ENCODE assay signal across 10 mouse cellular contexts in the genomic region with DNA sequence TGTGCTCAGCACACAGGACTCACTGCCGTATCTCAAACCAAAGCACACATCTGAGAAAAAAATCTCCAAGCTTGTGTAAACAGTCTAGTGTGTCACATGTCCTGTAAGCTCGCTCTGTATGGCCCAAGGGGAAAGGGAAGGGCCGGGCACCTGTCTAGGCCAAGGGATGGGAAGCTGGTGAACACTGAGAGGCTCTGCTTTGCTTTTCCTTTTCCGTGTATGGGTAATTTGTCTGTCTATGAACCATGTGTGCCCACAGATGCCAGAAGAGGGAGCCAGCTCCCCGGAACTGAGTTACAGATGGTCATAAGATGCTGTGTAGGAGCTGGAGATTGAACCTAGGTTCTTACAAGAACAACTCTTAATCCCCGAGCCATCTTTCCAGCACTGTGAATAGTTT. TPM values are rescaled to one million over a fixed set of nuclear protein-coding genes. Genes with fewer than 3 reads are reported as not detected.
DNase-seq lines count a peak whose midpoint lies in the region; ATAC-seq and TF ChIP-seq lines count a peak whose summit lies in the region.
"Had no signal": no experiment of that assay in that cellular context is flagged by ENCODE, and none has a peak within 500 bp of the region (broad histone marks: within the 10 kb centered on the region; RNA-seq: fewer than 3 reads in every experiment).

No protein-coding gene starts in this region.

- no peak overlapping the region for H3K27ac ChIP-seq in hindbrain, postnatal 0 days
- no peak overlapping the region for H3K27ac ChIP-seq in hindbrain, embryonic 12.5 days
- H3K27ac ChIP-seq in kidney, postnatal 0 days: no peak overlapping the region

- H3K4me3 ChIP-seq in hindbrain, postnatal 0 days (ENCODE audit: low read length): no peak overlapping the region
- H3K4me3 ChIP-seq in hindbrain, embryonic 12.5 days: no peak overlapping the region
- H3K4me3 ChIP-seq in kidney, postnatal 0 days (replicated peaks; ENCODE audit: low read depth, low read length): no peak overlapping the region
- H3K4me3 ChIP-seq: myocyte had no signal

- DNase-seq in hindbrain, postnatal 0 days (ENCODE audit: low spot score): peak; percentile 15
- peak; percentile 62 for DNase-seq in CD4-positive, CD25-positive, alpha-beta regulatory T cell, adult 2 months (ENCODE audit: low read depth, low spot score)
- peak; percentile 54 for DNase-seq in kidney, postnatal 0 days (ENCODE audit: low spot score)
- peak; percentile 86 for DNase-seq in lung, postnatal 36 days
- DNase-seq in gastrocnemius, postnatal 4 days (ENCODE audit: low spot score in 2 of 2): no peak
- DNase-seq in cerebellum, adult 11-12 months: no peak

- peak; percentile 49 for TF ChIP-seq CTCF in hindbrain, postnatal 0 days (IDR thresholded peaks at IDR 0.05; ENCODE audit: low read depth)
- TF ChIP-seq CTCF in kidney, postnatal 0 days (IDR thresholded peaks at IDR 0.05; ENCODE audit: low read depth): peak; percentile 60

- no peak overlapping the region for H3K9ac ChIP-seq in hindbrain, postnatal 0 days (replicated peaks; ENCODE audit: low read length)
- H3K9ac ChIP-seq in hindbrain, embryonic 12.5 days: no peak overlapping the region
- no peak overlapping the region for H3K9ac ChIP-seq in kidney, postnatal 0 days (ENCODE audit: low read depth, low read length)

- no peaks in the 10 kb centered on the region for H3K4me1 ChIP-seq in hindbrain, postnatal 0 days (ENCODE audit: insufficient read depth, low read length)
- H3K4me1 ChIP-seq in hindbrain, embryonic 12.5 days: no peaks in the 10 kb centered on the region
- H3K4me1 ChIP-seq in kidney, postnatal 0 days (replicated peaks; ENCODE audit: insufficient read depth, low read length): no peaks in the 10 kb centered on the region

- WGBS in hindbrain, postnatal 0 days: 76% methylated on average over 6 of the region's 6 CpGs
- WGBS in hindbrain, embryonic 12.5 days: 82% methylated on average over 6 of the region's 6 CpGs
- WGBS in kidney, postnatal 0 days: 69% methylated on average over 6 of the region's 6 CpGs

- H3K9me3 ChIP-seq in hindbrain, postnatal 0 days (ENCODE audit: low read length): no peaks in the 10 kb centered on the region
- H3K9me3 ChIP-seq in hindbrain, embryonic 12.5 days (replicated peaks): no peaks in the 10 kb centered on the region
- no peaks in the 10 kb centered on the region for H3K9me3 ChIP-seq in kidney, postnatal 0 days (replicated peaks; ENCODE audit: low read length)

- no peak overlapping the region for H3K4me2 ChIP-seq in hindbrain, postnatal 0 days (ENCODE audit: low read depth, low read length)
- H3K4me2 ChIP-seq in hindbrain, embryonic 12.5 days (replicated peaks): no peak overlapping the region
- H3K4me2 ChIP-seq in kidney, postnatal 0 days (ENCODE audit: low read length): no peak overlapping the region

- H3K36me3 ChIP-seq in hindbrain, postnatal 0 days (ENCODE audit: insufficient read depth, low read length): peaks cover 62% of the 10 kb centered on the region
- peaks cover 90% of the 10 kb centered on the region for H3K36me3 ChIP-seq in hindbrain, embryonic 12.5 days
- H3K36me3 ChIP-seq in kidney, postnatal 0 days (ENCODE audit: insufficient read depth, low read length): peaks cover 56% of the 10 kb centered on the region

- no peaks in the 10 kb centered on the region for H3K27me3 ChIP-seq in hindbrain, postnatal 0 days (ENCODE audit: insufficient read depth, low read length)
- H3K27me3 ChIP-seq in hindbrain, embryonic 12.5 days: no peaks in the 10 kb centered on the region
- no peaks in the 10 kb centered on the region for H3K27me3 ChIP-seq in kidney, postnatal 0 days (ENCODE audit: insufficient read depth, low read length)

- 0 out of 2 replicates have a peak, but pooled peaks have one; percentile 18 for ATAC-seq in hindbrain, postnatal 0 days
- no peak for ATAC-seq in hindbrain, embryonic 12.5 days (ENCODE audit: low FRiP score)
- ATAC-seq in activated CD4-positive, CD25-positive, alpha-beta regulatory T cell, adult 4 months: peak; percentile 32
- ATAC-seq in kidney, postnatal 0 days (replicated peaks; ENCODE audit: low FRiP score, low read depth): no peak

RNA-seq across cellular contexts. Expression of gene Usp39, which starts 18.7 kb away (rescaled TPM):
- 59.3 and 64.6 TPM in 2 replicates for total RNA-seq in hindbrain, postnatal 0 days (2014; rRNA removed)
- 33.1 and 34.1 TPM in 2 replicates for polyA plus RNA-seq in hindbrain, postnatal 0 days (2015; fragmentation: Nextera tagmentation; extraction: Ambion mirVana)
- 56.4 and 57.9 TPM in 2 replicates for polyA plus RNA-seq in hindbrain, embryonic 12.5 days (2016; fragmentation: Nextera tagmentation; extraction: Ambion mirVana)
- polyA plus RNA-seq in activated CD4-positive, CD25-positive, alpha-beta regulatory T cell, adult 4 months (2017; shearing (Covaris generic)): 10 to 100 TPM; 21.3 to 26.5 TPM
- polyA plus RNA-seq in kidney, postnatal 0 days (2015; fragmentation: Nextera tagmentation; extraction: Ambion mirVana): 35.6 and 37.2 TPM in 2 replicates
- 10 to 100 TPM; 19.3 to 21.0 TPM for total RNA-seq in gastrocnemius, postnatal 4 days (2021)

RNA-seq across cellular contexts. Expression of gene 0610030E20Rik, which starts 20.8 kb away (rescaled TPM):
- total RNA-seq in hindbrain, postnatal 0 days (2014; rRNA removed): 8.7 and 12.3 TPM in 2 replicates
- polyA plus RNA-seq in hindbrain, postnatal 0 days (2015; fragmentation: Nextera tagmentation; extraction: Ambion mirVana): 15.2 and 15.9 TPM in 2 replicates
- 26.1 and 28.2 TPM in 2 replicates for polyA plus RNA-seq in hindbrain, embryonic 12.5 days (2016; fragmentation: Nextera tagmentation; extraction: Ambion mirVana)
- polyA plus RNA-seq in activated CD4-positive, CD25-positive, alpha-beta regulatory T cell, adult 4 months (2017; shearing (Covaris generic)): 10 to 100 TPM; 18.1 to 20.8 TPM
- polyA plus RNA-seq in kidney, postnatal 0 days (2015; fragmentation: Nextera tagmentation; extraction: Ambion mirVana): 21.8 and 24.4 TPM in 2 replicates
- total RNA-seq in gastrocnemius, postnatal 4 days (2021): 10 to 100 TPM; 16.1 to 18.3 TPM

RNA-seq across cellular contexts. Expression of gene Sftpb, which starts 21.9 kb away (rescaled TPM):
- total RNA-seq in hindbrain, postnatal 0 days (2014; rRNA removed): 1.4 TPM in 1 of 2 replicates, not detected in the other
- 0.18 and 0.29 TPM in 2 replicates for polyA plus RNA-seq in hindbrain, postnatal 0 days (2015; fragmentation: Nextera tagmentation; extraction: Ambion mirVana)
- not detected in 2 replicates for polyA plus RNA-seq in hindbrain, embryonic 12.5 days (2016; fragmentation: Nextera tagmentation; extraction: Ambion mirVana)
- not detected for polyA plus RNA-seq in activated CD4-positive, CD25-positive, alpha-beta regulatory T cell, adult 4 months (2017; shearing (Covaris generic))
- polyA plus RNA-seq in kidney, postnatal 0 days (2015; fragmentation: Nextera tagmentation; extraction: Ambion mirVana): not detected in 2 replicates
- total RNA-seq in gastrocnemius, postnatal 4 days (2021): under 1 TPM in 1 of 2 experiments, not detected in 1; 0.42 TPM
- total RNA-seq: heart, postnatal 36 days had no signal
- polyA plus RNA-seq: myocyte had no signal

RNA-seq across cellular contexts. Expression of gene Tmem150a, which starts 29.0 kb away (rescaled TPM):
- total RNA-seq in hindbrain, postnatal 0 days (2014; rRNA removed): 23.6 and 35.3 TPM in 2 replicates
- polyA plus RNA-seq in hindbrain, postnatal 0 days (2015; fragmentation: Nextera tagmentation; extraction: Ambion mirVana): 12.2 and 15.3 TPM in 2 replicates
- polyA plus RNA-seq in hindbrain, embryonic 12.5 days (2016; fragmentation: Nextera tagmentation; extraction: Ambion mirVana): 8.5 and 10.0 TPM in 2 replicates
- under 1 TPM in 1 of 2 experiments, not detected in 1; 0.45 TPM for polyA plus RNA-seq in activated CD4-positive, CD25-positive, alpha-beta regulatory T cell, adult 4 months (2017; shearing (Covaris generic))
- 50.5 and 50.6 TPM in 2 replicates for polyA plus RNA-seq in kidney, postnatal 0 days (2015; fragmentation: Nextera tagmentation; extraction: Ambion mirVana)
- total RNA-seq in gastrocnemius, postnatal 4 days (2021): 10 to 100 TPM in 1 of 2 experiments, 1 to 10 TPM in 1; 9.4 to 10.2 TPM

RNA-seq across cellular contexts. Expression of gene Rnf181, which starts 40.5 kb away (rescaled TPM):
- total RNA-seq in hindbrain, postnatal 0 days (2014; rRNA removed): 70.6 and 72.7 TPM in 2 replicates
- 128 and 134 TPM in 2 replicates for polyA plus RNA-seq in hindbrain, postnatal 0 days (2015; fragmentation: Nextera tagmentation; extraction: Ambion mirVana)
- polyA plus RNA-seq in hindbrain, embryonic 12.5 days (2016; fragmentation: Nextera tagmentation; extraction: Ambion mirVana): 95.0 and 98.3 TPM in 2 replicates
- 100 to 1,000 TPM; 110 TPM for polyA plus RNA-seq in activated CD4-positive, CD25-positive, alpha-beta regulatory T cell, adult 4 months (2017; shearing (Covaris generic))
- 150 and 164 TPM in 2 replicates for polyA plus RNA-seq in kidney, postnatal 0 days (2015; fragmentation: Nextera tagmentation; extraction: Ambion mirVana)
- total RNA-seq in gastrocnemius, postnatal 4 days (2021): 10 to 100 TPM; 36.8 to 41.5 TPM

Comparison
In these comparisons a context has a peak if more than half of its experiments do, and no peak if none do; other contexts are left out.
1. ATAC-seq: peak in hindbrain, postnatal 0 days (single experiment) and activated CD4-positive, CD25-positive, alpha-beta regulatory T cell, adult 4 months (single experiment); none in hindbrain, embryonic 12.5 days (single experiment) and kidney, postnatal 0 days (single experiment).
2. DNase-seq: peak in hindbrain, postnatal 0 days (single experiment), CD4-positive, CD25-positive, alpha-beta regulatory T cell, adult 2 months (single experiment), kidney, postnatal 0 days (single experiment) and lung, postnatal 36 days (single experiment); none in gastrocnemius, postnatal 4 days (0 of 2) and cerebellum, adult 11-12 months (single experiment).